Mouse (Mus musculus): ENCODE data around the gene Pcsk7.
A peak's percentile ranks its signal among the peaks of the same experiment; 100 is the strongest.

Pcsk7 gene

DNA sequence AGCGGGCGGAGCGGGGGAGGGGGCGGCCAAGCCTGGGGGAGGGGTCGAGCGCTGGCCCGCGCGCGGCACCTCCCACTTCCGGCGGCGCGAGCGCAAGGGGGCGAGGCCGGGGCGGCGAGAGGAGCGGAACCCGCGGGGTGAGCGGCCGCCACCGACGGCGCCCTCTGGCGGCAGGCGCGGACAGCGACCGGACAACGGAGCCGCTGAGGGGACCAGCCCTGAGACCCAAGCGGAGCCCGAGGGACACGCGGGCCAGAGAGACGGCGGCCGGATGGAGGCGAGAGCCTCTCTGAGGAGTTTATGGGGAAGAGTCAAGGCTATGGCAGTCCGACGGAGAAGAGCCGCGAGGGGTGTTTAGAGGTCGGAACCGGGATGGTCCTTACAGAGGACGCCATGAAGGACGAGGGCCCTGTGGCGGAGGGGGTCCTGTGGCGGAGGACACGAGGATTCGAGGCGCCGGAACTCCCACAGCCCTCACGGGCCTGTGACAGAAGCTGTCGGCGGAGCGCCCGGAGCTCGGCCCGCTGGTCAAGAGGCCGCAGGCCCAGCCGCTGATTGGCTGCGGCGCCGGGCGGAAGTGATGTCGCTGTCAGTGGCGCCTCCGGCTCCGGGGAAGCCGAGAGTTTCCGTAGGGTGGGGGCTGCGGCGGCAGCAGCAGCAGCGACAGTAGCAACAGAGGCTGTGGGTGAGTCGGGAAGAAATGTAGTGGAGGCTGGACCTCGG, at the start of gene Pcsk7, which contains the start of gene Rnf214:
TSS of gene Pcsk7 (plus strand) at position 143 of the 723 bp plus-strand sequence.
TSS of gene Rnf214 (minus strand) at position 557 of the 723 bp plus-strand sequence.
- peak; percentile 75 to 85 for DNase-seq (ENCODE audit: low spot score in 2 of 2)

DNA sequence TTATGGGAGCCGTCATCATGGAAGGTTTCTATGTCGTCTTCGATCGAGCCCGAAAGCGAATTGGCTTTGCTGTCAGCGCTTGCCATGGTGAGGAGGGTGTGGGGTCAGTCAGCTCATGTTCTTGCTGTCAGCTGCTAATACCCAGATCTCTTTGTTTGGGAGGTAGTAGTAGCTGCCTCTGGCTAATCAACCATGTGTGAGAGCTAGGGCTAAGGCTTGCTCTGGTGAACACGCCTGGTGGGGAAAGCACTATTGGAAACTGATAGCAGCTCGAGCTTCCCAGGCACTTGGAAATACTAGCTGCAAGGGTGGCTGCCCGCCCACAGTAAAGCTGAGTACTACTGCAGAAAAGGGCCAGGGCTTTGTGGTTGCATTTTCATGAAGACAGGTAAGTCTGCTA, 46.9 kb upstream of the Pcsk7 start:
- no peak for DNase-seq (ENCODE audit: low spot score in 2 of 2)

GRCm38 (mm10) chr9:45861813-45862212, 44.5 kb upstream of the Pcsk7 start:
- no peak for DNase-seq (ENCODE audit: low spot score in 2 of 2)

DNA sequence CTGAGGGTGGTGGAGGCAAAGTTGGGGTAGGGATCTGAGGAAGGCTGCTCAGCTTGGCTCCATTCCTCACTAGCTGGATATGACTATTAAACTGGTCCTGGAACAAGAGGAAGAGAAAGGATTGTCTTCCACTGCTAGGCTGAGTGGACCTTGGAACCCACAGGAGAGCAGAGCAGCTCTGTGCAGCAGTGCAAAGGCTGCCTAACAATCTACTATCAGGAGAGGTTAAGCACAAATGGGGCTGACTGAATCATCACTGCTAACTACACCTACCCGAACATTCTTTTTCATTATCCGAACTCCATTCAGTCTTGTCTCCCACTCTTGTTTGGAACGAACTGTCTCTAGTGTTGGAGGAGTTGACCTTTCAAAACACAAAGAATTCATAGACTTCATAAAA, 37.1 kb upstream of the Pcsk7 start:
- no peak for DNase-seq (ENCODE audit: low spot score in 2 of 2)

DNA sequence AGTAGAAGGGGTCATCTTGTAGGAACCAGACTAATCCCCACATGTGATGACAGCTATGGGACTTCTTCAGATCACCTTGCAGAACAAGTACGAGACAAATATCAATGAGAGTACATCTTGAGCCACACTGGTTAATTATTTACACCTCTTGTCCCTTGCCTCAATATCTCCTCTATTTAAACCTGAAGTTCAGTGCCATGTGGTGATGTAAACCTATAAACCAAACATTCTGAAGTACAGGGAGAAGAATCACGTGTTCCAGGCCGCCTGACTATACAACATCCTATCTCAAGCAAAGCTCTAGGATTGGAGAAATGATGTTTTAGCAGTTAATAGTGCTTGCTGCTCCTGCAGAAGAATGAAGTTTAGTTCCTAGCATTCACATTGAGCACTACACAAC, 36.0 kb upstream of the Pcsk7 start:
- no peak for DNase-seq (ENCODE audit: low spot score in 2 of 2)

DNA sequence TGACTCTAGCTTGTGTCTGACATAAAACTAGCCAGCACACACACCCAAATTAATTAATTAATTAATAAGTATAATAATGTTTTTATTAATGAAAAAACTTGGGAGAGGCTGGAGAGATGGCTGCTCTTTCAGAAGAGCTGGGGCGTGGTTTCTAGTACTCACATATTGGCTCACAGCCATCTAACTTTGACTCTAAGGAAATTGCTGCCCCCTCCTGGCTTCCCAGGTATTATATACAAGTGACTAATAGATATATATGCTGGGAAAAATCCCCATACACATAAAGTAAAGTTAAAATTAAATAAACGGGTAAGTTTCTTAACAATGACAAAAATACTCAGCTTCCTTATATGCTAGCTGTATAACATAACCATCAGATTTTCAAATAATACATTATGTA, 28.4 kb upstream of the Pcsk7 start:
- no peak for DNase-seq (ENCODE audit: low spot score in 2 of 2)

DNA sequence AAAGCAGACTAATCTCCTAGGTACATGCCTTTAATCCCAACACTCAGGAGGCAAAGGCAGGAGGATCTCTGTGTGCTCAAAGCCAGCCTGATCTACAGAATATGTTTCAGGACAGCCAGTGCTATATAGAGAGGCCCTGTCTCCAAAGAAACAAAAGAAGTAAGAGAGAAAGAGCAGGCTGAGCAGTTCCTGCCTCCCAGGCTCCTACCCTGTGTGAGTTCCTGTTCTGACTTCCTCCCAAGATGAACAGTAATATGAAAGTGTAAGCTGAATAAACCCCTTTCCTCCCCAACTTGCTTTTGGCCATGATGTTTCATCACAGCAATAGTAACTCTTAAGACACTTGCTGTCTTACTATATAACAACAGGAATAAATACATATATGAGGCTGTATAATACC, 12.6 kb upstream of the Pcsk7 start:
- DNase-seq (ENCODE audit: low spot score in 2 of 2): no peak

DNA sequence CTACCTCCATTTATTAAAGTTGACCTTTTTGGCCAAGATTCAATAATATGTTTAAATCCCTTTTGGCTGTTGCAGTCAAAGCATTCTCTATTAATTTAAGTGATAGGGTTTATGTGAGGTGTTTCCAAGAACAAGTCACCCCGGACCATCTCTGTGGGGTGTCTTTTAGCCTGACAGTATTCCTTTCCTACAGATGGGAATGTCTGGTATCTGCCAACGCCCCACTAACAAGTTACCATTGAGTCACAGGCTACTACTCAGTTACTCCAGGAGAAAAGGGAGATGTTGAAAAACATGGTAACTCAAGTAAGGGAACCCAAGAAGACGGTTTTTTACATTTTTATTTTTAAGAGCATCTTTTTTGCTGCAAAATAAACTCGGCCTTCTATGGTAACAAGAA, 1.1 kb upstream of the Pcsk7 start:
- no peak for DNase-seq (ENCODE audit: low spot score in 2 of 2)

DNA sequence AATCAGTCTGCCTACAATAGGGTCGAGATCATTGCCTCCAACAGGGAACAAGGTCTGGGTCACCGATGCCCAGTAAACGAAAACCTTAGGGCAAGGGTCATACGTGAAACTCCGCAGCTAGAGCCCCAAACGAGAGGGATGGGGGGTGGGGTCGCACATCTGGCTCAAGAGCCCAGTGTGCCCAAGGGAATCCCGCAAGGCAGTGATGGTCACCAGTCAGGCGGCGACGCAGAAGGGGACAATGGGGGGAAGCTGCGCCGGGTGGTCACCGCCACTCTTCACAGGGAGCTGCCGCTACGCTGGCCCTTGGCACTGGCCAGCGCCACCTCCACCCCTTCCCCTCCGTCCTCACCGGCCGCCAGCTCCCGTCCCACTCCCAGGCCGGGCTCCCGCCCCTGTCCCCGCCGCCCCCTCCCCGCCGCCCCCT, 473 bp upstream of the Pcsk7 start:
- no peak for DNase-seq (ENCODE audit: low spot score in 2 of 2)

DNA sequence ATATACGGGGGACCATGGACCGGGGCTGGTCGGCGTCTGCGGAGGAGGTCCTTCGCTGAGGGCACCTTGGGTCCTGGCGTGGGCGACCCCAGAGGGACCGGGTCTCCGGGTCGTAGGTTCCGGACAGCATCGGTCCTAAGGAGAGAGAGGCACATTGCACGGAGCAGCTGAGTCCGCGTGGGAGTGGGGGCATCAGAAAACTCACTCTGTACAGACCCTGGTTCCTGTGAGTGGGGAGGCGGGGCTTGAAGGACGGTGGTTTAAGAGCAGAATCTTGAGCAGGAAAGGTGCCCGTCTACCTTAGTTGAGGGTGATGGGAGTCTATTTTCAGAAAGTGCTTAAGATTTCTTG, 756 bp downstream of the Pcsk7 start:
- no peak for DNase-seq (ENCODE audit: low spot score in 2 of 2)

DNA sequence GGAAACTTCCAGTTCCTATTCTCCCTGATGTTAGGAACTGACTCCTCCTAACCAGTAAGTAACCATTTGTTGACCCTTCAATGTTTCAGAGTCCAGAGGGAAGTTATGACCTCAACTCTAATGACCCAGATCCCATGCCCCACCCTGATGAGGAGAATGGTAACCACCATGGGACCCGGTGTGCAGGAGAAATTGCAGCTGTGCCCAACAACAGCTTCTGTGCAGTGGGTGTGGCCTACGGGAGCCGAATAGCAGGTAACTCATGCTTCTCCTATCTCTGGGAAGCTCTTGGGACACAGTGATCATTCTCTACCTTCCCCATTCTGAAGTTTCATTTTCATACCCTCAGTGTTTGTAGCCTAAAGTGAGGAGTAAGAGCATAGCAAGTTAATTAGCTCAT, 4.7 kb downstream of the Pcsk7 start:
- DNase-seq (ENCODE audit: low spot score in 2 of 2): no peak

DNA sequence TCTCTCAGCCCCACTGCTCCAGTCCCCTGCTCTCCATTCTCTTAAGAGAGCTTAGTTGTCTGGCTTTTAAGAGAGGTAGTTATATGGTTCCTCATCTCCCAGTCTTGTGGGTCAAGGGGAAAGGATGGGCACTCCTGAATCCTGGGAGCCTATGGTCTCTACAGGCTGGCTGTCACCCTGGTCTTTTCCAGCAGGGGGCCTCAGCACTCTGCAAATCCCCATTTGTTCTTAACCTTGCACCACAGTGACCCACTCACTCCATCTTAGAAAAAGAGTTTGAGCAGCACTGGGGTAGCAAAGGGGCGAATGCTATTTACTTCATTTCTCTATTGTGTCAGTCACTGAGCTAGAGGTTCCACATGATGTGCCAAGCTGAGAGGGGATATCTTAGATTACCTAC, 5.4 kb downstream of the Pcsk7 start:
- DNase-seq (ENCODE audit: low spot score in 2 of 2): peak in 1 of 2 experiments; percentile 47

DNA sequence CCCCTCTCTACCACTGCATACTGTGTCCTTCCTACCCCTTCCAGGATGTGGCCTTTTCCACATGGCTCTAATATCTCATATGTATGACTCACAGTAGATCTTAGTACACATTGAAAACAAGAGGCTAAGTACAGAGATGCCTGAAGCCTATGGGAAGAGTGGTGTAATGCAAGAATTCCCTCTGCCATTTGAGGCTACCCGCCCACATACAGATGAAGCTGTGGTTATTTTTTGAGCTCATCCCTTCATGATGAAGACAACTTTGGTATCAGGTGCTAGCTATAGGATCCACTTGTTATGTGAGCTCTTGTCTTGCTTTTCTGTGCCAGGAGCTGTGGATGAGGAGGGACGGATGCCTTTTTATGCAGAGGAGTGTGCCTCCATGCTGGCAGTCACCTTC, 9.4 kb downstream of the Pcsk7 start:
- no peak for DNase-seq (ENCODE audit: low spot score in 2 of 2)

DNA sequence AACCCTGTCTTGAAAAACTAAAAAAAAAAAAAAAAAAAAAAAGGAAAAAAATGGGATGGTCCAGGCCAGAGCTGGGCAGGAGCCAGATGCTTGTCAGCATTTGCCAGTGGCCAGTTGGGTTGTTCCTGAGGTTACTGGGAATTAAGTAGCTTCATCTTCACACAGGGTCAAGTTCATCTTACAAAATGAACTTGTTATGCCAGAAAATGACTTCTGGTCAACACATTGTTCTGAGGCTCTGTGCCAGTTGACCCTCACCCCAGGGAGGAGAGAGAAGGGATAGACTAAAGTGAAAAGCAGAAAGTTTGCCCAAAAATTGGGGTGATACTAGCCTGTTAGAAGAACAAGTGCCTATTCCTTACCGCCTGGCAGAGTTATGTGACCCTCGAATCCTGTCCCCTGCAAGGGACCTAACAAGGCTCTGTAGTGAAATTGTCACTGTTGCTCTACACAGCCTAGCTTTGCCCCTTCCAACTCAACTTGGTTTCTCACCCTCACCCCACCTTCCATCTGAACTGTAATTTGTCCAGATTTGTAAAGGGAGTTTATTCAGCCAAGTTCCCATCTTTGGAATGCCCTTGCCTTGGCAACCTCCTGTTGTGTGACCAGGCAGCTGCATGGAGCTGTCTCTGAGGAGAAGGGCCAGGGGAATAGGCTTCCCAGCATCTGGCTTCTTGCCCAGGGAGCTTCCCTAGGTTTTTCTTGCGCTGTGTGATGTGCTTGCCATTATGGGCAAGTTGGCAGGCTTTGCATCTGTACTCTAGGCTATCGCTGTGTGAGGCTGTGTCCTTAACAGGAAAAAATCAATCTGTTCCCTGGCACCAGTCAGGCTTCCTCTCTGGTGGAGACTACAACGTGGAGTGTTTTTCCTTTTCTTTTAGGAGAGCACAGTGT, 11.0 kb downstream of the Pcsk7 start:
- peak in 1 of 2 experiments; percentile 48 for DNase-seq (ENCODE audit: low spot score in 2 of 2)

DNA sequence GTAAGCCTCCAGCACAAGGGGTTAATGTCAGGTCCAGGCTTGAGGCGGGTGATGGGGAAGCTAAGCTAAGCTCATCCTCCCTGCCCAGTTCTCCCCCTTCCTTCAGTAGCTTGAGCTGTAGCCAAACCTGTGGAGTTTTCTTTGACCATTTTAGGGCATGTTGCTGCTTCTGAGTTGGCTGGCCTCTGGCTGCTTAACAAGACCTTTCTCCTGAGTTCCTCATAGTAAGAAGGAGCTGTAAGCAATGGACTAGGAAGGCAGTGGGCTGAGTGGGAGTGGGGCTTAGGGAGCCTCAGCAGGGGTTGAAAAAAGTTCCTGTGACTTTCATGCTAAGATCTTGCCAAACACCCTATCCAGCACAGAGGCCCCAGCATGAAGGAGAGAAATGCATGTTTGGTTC, 13.6 kb downstream of the Pcsk7 start:
- DNase-seq (ENCODE audit: low spot score in 2 of 2): no peak

DNA sequence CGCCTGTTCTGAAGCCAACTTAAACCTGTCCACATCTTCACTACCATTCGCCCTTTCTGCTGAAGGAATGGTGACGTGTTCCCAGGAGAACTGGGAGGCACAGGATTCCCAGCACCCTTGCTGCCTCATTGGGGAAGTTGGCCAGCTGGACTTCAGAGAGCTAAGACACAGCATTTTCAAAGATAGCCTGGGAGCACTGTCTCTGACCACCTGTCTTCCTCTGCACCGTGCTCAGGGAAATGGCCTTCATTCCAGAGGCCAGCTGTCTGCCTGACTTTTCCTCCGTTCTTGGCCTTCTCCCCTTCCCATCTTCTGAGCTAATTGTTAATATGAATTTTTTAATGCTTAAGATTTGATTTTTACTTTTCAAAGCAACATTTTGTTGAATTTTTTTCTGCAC, 23.0 kb downstream of the Pcsk7 start:
- DNase-seq (ENCODE audit: low spot score in 2 of 2): no peak

- DNase-seq (ENCODE audit: low spot score in 2 of 2): no peak
These were observed 25.7 kb downstream of the Pcsk7 start for GRCm38 (mm10) chr9:45931958-45932357.

DNA sequence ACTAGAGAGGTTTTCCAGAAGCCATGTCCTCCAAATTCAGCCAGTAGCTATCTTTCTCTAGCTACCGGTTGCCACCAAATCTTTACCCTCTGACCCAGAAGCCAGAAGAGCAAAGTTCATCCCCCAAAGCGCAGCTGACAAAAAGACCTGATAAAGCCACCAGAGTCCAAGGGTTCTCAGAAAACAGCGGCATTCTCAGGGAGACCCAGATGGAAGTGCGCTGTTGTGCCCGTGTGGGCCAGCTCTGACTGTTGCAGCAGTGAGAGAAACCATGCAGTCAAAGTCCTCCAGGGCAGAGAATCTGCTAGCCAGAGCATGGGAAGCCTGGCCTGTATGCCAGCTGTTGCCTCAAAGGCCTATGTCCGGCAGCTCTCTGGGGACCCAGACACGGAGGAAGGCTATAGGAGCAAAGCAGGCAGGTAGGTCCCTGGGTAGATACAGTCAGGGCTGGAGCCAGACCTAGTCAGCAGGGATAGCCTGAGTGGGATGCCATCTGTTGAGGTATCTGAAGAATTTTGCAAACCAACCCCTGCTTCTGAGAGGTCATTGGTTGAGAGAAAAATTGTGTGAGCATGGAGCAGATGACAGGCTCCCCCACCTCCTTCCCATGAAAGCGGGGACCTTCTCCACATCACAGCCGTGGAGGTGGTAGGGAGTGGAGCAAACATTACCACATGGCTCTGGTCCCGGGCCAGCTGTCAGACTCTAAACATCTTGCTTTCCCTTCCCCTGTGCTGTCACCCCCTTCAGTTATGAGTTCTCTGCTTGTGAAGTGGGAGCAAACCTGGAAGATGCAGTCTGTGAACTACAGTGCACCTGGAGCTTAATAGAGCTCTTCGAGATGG, 26.5 kb downstream of the Pcsk7 start:
- no peak for DNase-seq (ENCODE audit: low spot score in 2 of 2)

DNA sequence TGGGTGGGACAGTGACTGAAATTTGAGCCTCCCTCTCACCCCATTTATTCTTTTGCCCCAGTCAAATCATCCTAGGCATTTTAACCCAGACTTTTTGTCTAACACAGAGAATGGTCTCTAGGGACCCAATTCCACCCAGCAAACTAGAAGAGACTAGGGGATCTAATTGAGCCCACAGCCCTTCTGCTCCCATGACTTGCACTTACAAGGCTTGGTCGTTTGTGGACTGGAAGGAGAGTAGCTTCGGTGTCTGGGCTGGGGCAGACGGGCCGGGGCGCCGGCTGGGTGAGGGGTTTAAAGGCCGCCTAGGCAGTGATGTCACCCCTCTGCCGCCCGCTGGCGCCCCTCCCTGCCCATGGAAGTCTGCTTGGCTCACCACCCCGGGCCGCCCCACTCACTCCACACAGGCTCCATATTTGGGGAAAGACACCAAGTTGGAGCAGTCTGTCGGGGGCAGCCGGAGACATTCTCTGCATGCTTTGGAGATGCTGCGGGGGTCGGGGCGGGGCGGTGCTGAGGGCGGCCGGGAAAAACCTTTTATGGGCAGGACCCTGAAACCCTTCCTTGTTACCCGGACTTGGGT, 29.4 kb downstream of the Pcsk7 start, which contains the start of gene Tagln:
TSS of gene Tagln (minus strand) at position 431 of the 583 bp plus-strand sequence.
- no peak for DNase-seq (ENCODE audit: low spot score in 2 of 2)

DNA sequence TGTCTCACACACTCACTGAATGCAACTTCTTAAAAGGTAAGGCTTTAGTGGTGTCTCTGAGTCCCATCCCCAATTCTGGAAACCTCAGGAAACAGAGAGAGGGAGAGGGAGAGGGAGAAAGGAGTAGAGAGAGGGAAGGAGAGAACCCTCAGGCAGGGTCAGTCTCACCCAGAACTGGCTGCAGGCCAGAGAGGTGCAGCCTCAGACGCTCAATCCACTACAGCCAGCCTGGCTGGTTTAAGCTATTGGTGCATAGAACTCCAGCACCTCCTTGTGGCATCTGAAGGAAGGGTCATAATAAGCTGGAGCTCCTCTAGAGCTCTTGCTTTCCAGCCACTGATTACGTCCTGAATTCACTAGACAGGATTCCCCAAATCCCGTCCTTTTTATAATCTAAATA, 30.6 kb downstream of the Pcsk7 start:
- DNase-seq (ENCODE audit: low spot score in 2 of 2): peak; percentile 47

DNA sequence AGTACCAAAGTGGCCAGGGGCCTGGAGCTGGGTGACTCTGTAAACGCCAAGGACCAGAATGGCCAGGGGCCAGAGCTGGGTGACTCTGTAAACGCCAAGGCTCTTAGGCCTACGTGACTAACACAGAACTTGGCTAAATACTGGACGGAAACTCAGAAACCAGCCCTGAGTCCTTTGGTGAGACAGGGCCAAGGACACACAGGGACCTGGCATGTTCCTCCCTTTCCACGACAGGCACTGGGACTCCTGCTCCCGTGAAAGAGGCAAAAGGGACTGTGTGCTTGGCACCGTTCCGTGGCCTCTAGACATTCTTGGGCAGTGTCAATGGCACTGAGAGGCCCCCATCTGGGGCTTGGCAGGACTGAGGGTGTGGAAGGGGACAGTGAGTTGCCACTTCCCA, 31.8 kb downstream of the Pcsk7 start:
- DNase-seq (ENCODE audit: low spot score in 2 of 2): no peak
